Mouse (Mus musculus) forebrain, embryonic 11.5 days (tissue): ENCODE results near the gene Galm. TPM values are rescaled to one million over a fixed set of nuclear protein-coding genes. Genes with fewer than 3 reads are reported as not detected.

Experiments
- ATAC-seq: fragments of 200-750 bp; cut with Nextera tagmentation; replicated peaks from 2 replicates; pipeline ENCODE4 v1.8.0; 2017; ENCODE audit warnings: moderate TSS enrichment; ENCODE audit not compliant: low FRiP score
- DNase-seq: peaks from one replicate; pipeline ENCODE4 v3.0.0-alpha.2; 2017; ENCODE audit warnings: low spot score
- H3K27ac ChIP-seq: fragments of 300-500 bp; sonication (generic); 2 replicates; pipeline ENCODE4 v1.5.1; 2014; ENCODE audit warnings: low read depth, low read length
- H3K27me3 ChIP-seq: fragments of 300-500 bp; sonication (generic); 2 replicates; pipeline ENCODE4 v1.6.1; 2014; ENCODE audit warnings: mild to moderate bottlenecking, low read length, mixed read lengths; ENCODE audit not compliant: control insufficient read depth, insufficient read depth
- H3K36me3 ChIP-seq: fragments of 300-500 bp; sonication (generic); 2 replicates; pipeline ENCODE4 v1.6.1; 2014; ENCODE audit warnings: mild to moderate bottlenecking, low read length, moderate library complexity, mixed read lengths; ENCODE audit not compliant: control insufficient read depth, insufficient read depth
- H3K4me1 ChIP-seq: fragments of 300-500 bp; sonication (generic); replicated peaks from 2 replicates; pipeline ENCODE4 v1.6.1; 2014; ENCODE audit warnings: low read length, mixed read lengths; ENCODE audit not compliant: control insufficient read depth, insufficient read depth
- H3K4me2 ChIP-seq: fragments of 300-500 bp; sonication (generic); 2 replicates; pipeline ENCODE4 v1.6.1; 2014; ENCODE audit warnings: low read depth, mild to moderate bottlenecking, low read length, moderate library complexity, mixed read lengths; ENCODE audit not compliant: severe bottlenecking
- H3K4me3 ChIP-seq: fragments of 300-500 bp; sonication (generic); 2 replicates; pipeline ENCODE4 v1.5.1; 2014; ENCODE audit warnings: low read depth, low read length
- H3K9ac ChIP-seq: fragments of 300-500 bp; sonication (generic); 2 replicates; pipeline ENCODE4 v1.6.1; 2014; ENCODE audit warnings: low read length
- H3K9me3 ChIP-seq: fragments of 300-500 bp; sonication (generic); 2 replicates; pipeline ENCODE4 v1.6.1; 2016; ENCODE audit warnings: low read length, mixed read lengths; ENCODE audit not compliant: control insufficient read depth
- WGBS: fragments of 180-500 bp; shearing (Covaris S2); extraction: QIAGEN DNeasy Blood & Tissue Kit; methylation state at CpG from one replicate; pipeline ENCODE4 v1.1.7; 2014; 5-methylcytosine and 5-hydroxymethylcytosine counted together
- polyA plus RNA-seq: library from polyadenylated mRNA; unstranded; fragments of >200 nt; fragmentation: Nextera tagmentation; extraction: Ambion mirVana; gene quantifications from 2 replicates; pipeline ENCODE4 v1.2.1, GENCODE M21; 2014

The Galm gene
- polyA plus RNA-seq, 1 experiment from 2014 or later: 11.2 TPM

- WGBS: 89% methylated on average over 9 of the region's 9 CpGs
- peaks cover 3% of the 10 kb centered on the region; the same call in 1 of the 2 replicates for H3K4me1 ChIP-seq
- no peaks in the 10 kb centered on the region for H3K9me3 ChIP-seq
- H3K27me3 ChIP-seq: no peaks in the 10 kb centered on the region
- peak; percentile 19; the same call in 1 of the 2 replicates for ATAC-seq
- 0 out of 2 replicates have a peak overlapping the region, but pooled peaks have one; percentile 40 for H3K4me2 ChIP-seq
- H3K27ac ChIP-seq: no peak overlapping the region
- H3K36me3 ChIP-seq: no peaks in the 10 kb centered on the region
- no peak for DNase-seq
- H3K4me3 ChIP-seq: no peak overlapping the region
- H3K9ac ChIP-seq: no peak overlapping the region
These were observed 31.9 kb upstream of the Galm start for GRCm38 (mm10) chr17:80095254-80095899.

- H3K36me3 ChIP-seq: no peaks in the 10 kb centered on the region
- peak; percentile 91 for ATAC-seq
These were observed 31.1 kb upstream of the Galm start for GRCm38 (mm10) chr17:80096043-80096719.

GRCm38 (mm10) chr17:80096720-80097114 is 30.6 kb upstream of the Galm start:
- ATAC-seq (no peak), DNase-seq (no peak)
- Histone ChIP-seq H3K36me3 (no peaks in the 10 kb centered on the region), H3K4me3 (no peak overlapping the region), H3K9me3 (no peaks in the 10 kb centered on the region), H3K27ac (no peak overlapping the region), H3K9ac (no peak overlapping the region), H3K4me1 (peaks cover 3% of the 10 kb centered on the region; the same call in 1 of the 2 replicates), H3K4me2 (no peak overlapping the region), H3K27me3 (no peaks in the 10 kb centered on the region)
- WGBS: 91% methylated on average over 8 of the region's 8 CpGs

More at GRCm38 (mm10) chr17:80096043-80096719, 31.1 kb upstream of the Galm start:
- 13% methylated on average over 20 of the region's 20 CpGs for WGBS
- Histone ChIP-seq H3K4me2 (peak overlapping the region; percentile 40; the same call in 1 of the 2 replicates), H3K9ac (no peak overlapping the region; the same call in 1 of the 2 replicates), H3K4me3 (peak overlapping the region; percentile 9; the same call in 1 of the 2 replicates), H3K27ac (no peak overlapping the region), H3K9me3 (no peaks in the 10 kb centered on the region), H3K4me1 (peaks cover 3% of the 10 kb centered on the region; the same call in 1 of the 2 replicates), H3K27me3 (no peaks in the 10 kb centered on the region)
- peak; percentile 68 for DNase-seq

GRCm38 (mm10) chr17:80097221-80097620 is 30.1 kb upstream of the Galm start:
- WGBS: 47% methylated on average over 2 of the region's 2 CpGs
- ATAC-seq (no peak), DNase-seq (no peak)

DNA sequence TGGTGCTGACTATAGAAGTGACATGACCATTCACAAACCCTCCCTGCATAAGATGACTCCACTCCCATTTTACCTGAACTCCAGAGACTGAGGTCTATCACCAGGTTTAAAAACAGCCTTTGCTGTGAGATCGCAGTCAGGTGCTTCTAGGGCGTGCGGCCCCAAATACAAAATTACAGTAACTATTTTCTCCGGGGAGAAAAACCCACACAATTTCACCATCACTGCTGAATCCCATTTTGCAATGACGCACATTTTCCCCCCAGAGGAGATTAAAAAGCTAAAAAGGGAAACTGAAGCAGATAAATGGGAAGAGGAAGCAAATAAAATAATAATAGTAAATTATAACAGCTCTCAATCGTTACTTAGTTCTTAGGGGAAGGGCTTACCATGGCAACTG is 27.4 kb upstream of the Galm start:
- ATAC-seq (no peak), DNase-seq (no peak)
- H3K36me3 ChIP-seq: no peaks in the 10 kb centered on the region
- no peaks in the 10 kb centered on the region for H3K9me3 ChIP-seq
- no peak overlapping the region for H3K4me2 ChIP-seq
- H3K27ac ChIP-seq: no peak overlapping the region
- H3K9ac ChIP-seq: no peak overlapping the region
- peaks cover 3% of the 10 kb centered on the region; the same call in 1 of the 2 replicates for H3K4me1 ChIP-seq
- 92% methylated on average over 6 of the region's 6 CpGs for WGBS
- no peaks in the 10 kb centered on the region for H3K27me3 ChIP-seq
- H3K4me3 ChIP-seq: no peak overlapping the region

More at GRCm38 (mm10) chr17:80097221-80097620, 30.1 kb upstream of the Galm start:
- no peak overlapping the region for H3K9ac ChIP-seq
- H3K36me3 ChIP-seq: no peaks in the 10 kb centered on the region
- H3K27me3 ChIP-seq: no peaks in the 10 kb centered on the region
- H3K4me2 ChIP-seq: no peak overlapping the region
- no peaks in the 10 kb centered on the region for H3K9me3 ChIP-seq
- no peak overlapping the region for H3K27ac ChIP-seq
- peaks cover 3% of the 10 kb centered on the region; the same call in 1 of the 2 replicates for H3K4me1 ChIP-seq
- H3K4me3 ChIP-seq: no peak overlapping the region

- Histone ChIP-seq H3K36me3 (no peaks in the 10 kb centered on the region), H3K4me2 (no peak overlapping the region), H3K27ac (no peak overlapping the region), H3K9me3 (no peaks in the 10 kb centered on the region), H3K4me1 (no peaks in the 10 kb centered on the region), H3K9ac (no peak overlapping the region), H3K27me3 (no peaks in the 10 kb centered on the region), H3K4me3 (no peak overlapping the region)
- 90% methylated on average over 10 of the region's 10 CpGs for WGBS
- no peak for ATAC-seq
- DNase-seq: no peak
These were observed 21.8 kb upstream of the Galm start for GRCm38 (mm10) chr17:80105348-80105978.

DNA sequence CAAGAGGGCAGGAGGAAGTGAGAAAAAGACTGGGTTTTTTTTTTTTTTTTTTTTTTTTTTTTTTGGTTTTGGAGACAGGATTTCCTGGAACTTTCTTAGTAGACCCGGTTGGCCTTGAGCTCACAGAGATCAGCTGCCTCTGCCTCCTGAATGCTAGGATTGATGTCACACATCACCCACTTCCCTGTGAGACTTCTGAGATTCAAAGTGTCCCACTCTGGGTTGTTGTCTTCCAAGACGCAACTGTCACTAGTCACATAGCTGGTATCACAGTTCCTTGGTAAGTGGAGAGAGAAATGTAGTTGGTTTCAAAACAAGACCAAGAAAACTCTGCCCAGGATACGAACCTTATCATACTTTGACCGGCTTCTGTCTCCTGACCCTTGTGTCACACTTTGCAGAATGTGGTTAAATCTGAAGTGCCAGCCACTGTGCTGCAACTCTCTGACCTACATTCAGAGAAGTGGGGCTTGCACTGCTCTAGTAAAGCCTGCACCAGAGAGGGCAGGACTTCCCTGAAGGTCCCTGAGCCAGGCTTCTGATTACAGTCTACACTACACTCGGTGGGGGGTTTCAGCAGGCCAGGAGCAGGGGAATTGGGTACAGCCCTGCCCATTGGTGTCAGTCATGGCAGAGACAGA is 14.5 kb upstream of the Galm start:
- Histone ChIP-seq H3K4me2 (no peak overlapping the region), H3K4me3 (no peak overlapping the region), H3K4me1 (no peaks in the 10 kb centered on the region), H3K9me3 (no peaks in the 10 kb centered on the region), H3K9ac (no peak overlapping the region), H3K27ac (no peak overlapping the region), H3K36me3 (no peaks in the 10 kb centered on the region), H3K27me3 (no peaks in the 10 kb centered on the region)
- DNase-seq (no peak), ATAC-seq (no peak)
- WGBS: 86% methylated on average over 5 of the region's 5 CpGs

DNA sequence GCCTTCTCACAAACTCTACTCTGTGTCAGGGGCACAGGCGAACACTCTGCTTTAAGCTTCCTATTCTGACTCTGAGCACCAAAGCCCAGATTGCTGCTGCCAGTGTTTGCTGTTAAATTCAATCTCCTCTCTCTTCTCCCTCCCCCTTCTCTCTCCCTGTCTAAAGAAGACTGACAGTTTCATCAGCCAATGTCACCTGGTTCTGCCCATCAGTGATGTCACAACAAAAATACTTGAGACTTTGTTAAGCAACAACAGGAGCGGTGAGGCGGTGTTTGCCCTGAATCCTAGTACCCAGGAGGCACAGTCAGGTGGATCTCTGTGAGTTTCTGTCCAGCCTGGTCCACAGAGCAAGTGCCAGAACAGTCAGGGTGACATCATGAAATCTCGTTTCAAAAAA is 13.8 kb upstream of the Galm start:
- Histone ChIP-seq H3K27ac (no peak overlapping the region), H3K4me2 (no peak overlapping the region), H3K9ac (no peak overlapping the region), H3K36me3 (no peaks in the 10 kb centered on the region), H3K27me3 (no peaks in the 10 kb centered on the region), H3K9me3 (no peaks in the 10 kb centered on the region), H3K4me1 (no peaks in the 10 kb centered on the region), H3K4me3 (no peak overlapping the region)
- DNase-seq: no peak
- no peak for ATAC-seq
- WGBS: 84% methylated on average over 4 of the region's 4 CpGs
